Mouse (Mus musculus): Measurements from ENCODE around the gene Nrf1. TPM values are rescaled to one million over a fixed set of nuclear protein-coding genes. Genes with fewer than 3 reads are reported as not detected.

Nrf1 gene
- 31.8 and 32.0 TPM in 2 replicates for polyA plus RNA-seq (2015; fragmentation: Nextera tagmentation; extraction: Ambion mirVana)

GRCm38 (mm10) chr6:30047271-30048162 lies at the start of gene Nrf1:
Nrf1 (plus strand) TSS chr6:30047988.
- H3K27ac ChIP-seq, result peak within 1 kb of the TSS; percentile 100
- H3K4me3 ChIP-seq (replicated peaks; ENCODE audit: low read depth, low read length), result peak within 1 kb of the TSS; percentile 94
- WGBS, result under 1% methylated on average over 74 of the region's 78 CpGs
- peak within 1 kb of the TSS; percentile 72 for H3K4me2 ChIP-seq (ENCODE audit: low read length)
- ATAC-seq (replicated peaks; ENCODE audit: low FRiP score, low read depth) (peak; percentile 95), DNase-seq (ENCODE audit: low spot score) (peak; percentile 93)
- H3K4me1 ChIP-seq (replicated peaks; ENCODE audit: insufficient read depth, low read length), result peaks cover 10% of the 10 kb centered on the region
- no peaks in the 10 kb centered on the region for H3K9me3 ChIP-seq (replicated peaks; ENCODE audit: low read length)
- H3K9ac ChIP-seq (ENCODE audit: low read depth, low read length), result peak within 1 kb of the TSS; percentile 97
- no peaks in the 10 kb centered on the region for H3K27me3 ChIP-seq (ENCODE audit: insufficient read depth, low read length)
- peak; percentile 42; the same call in 1 of the 2 replicates for TF ChIP-seq CTCF (IDR thresholded peaks at IDR 0.05; ENCODE audit: low read depth)
- no peaks in the 10 kb centered on the region for H3K36me3 ChIP-seq (ENCODE audit: insufficient read depth, low read length)

DNA sequence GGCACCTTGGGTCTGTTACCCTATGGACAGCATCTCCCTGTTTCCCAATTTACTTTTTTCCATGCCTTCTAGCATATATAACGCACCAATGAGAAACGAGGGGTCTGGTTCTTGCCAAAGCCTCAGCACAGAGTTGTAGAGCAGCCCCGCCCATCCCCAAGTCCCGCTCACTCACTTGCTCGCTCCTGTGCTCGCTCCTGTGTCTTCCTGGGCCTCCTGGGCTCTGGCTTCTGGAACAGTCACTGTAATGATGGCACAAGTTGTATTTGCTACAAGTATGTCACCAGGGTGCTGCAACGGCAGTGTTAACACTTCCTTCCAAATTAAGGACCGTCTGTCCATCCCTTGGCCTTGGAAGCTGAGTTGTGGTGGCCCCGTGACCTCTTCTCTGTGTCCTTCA lies 49.6 kb upstream of the Nrf1 start:
- no peaks in the 10 kb centered on the region for H3K27me3 ChIP-seq (ENCODE audit: insufficient read depth, low read length)
- ATAC-seq (replicated peaks; ENCODE audit: low FRiP score, low read depth), result no peak
- no peak for TF ChIP-seq CTCF (IDR thresholded peaks at IDR 0.05; ENCODE audit: low read depth)
- no peak overlapping the region for H3K9ac ChIP-seq (ENCODE audit: low read depth, low read length)
- H3K4me2 ChIP-seq (ENCODE audit: low read length), result no peak overlapping the region
- H3K27ac ChIP-seq, result no peak overlapping the region
- no peak for DNase-seq (ENCODE audit: low spot score)
- no peaks in the 10 kb centered on the region for H3K36me3 ChIP-seq (ENCODE audit: insufficient read depth, low read length)
- H3K4me1 ChIP-seq (replicated peaks; ENCODE audit: insufficient read depth, low read length), result no peaks in the 10 kb centered on the region
- H3K9me3 ChIP-seq (replicated peaks; ENCODE audit: low read length), result no peaks in the 10 kb centered on the region
- 63% methylated on average over 9 of the region's 9 CpGs for WGBS
- H3K4me3 ChIP-seq (replicated peaks; ENCODE audit: low read depth, low read length), result no peak overlapping the region

DNA sequence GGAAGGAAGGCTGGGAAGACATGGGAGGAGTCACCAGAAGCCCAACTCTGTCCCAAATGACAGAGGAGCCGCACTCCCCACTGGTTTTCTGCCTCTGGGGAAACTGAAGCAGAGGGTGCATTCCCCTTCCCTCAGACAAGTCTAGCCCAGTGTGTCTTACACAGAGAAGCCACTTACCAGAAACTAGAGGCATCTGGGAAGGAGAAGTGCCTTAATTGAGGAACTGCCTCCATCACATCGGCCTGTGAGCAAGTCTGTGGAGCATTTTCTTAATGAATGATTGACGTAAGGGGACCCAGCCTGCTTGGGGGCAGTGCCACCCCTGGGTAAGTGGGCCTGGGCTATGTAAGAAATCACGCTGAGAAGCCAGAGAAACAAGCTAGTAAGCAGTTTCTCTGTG lies 49.0 kb upstream of the Nrf1 start:
- 55% methylated on average over 4 of the region's 4 CpGs for WGBS
- TF ChIP-seq CTCF (IDR thresholded peaks at IDR 0.05; ENCODE audit: low read depth), result no peak
- H3K9ac ChIP-seq (ENCODE audit: low read depth, low read length), result no peak overlapping the region
- no peaks in the 10 kb centered on the region for H3K36me3 ChIP-seq (ENCODE audit: insufficient read depth, low read length)
- DNase-seq (ENCODE audit: low spot score), result no peak
- H3K4me1 ChIP-seq (replicated peaks; ENCODE audit: insufficient read depth, low read length), result no peaks in the 10 kb centered on the region
- no peak for ATAC-seq (replicated peaks; ENCODE audit: low FRiP score, low read depth)
- no peaks in the 10 kb centered on the region for H3K27me3 ChIP-seq (ENCODE audit: insufficient read depth, low read length)
- no peak overlapping the region for H3K4me3 ChIP-seq (replicated peaks; ENCODE audit: low read depth, low read length)
- no peaks in the 10 kb centered on the region for H3K9me3 ChIP-seq (replicated peaks; ENCODE audit: low read length)
- no peak overlapping the region for H3K4me2 ChIP-seq (ENCODE audit: low read length)
- H3K27ac ChIP-seq, result no peak overlapping the region

GRCm38 (mm10) chr6:30002628-30003027 lies 45.2 kb upstream of the Nrf1 start:
- TF ChIP-seq CTCF (IDR thresholded peaks at IDR 0.05; ENCODE audit: low read depth), result no peak
- DNase-seq (ENCODE audit: low spot score) (no peak), ATAC-seq (replicated peaks; ENCODE audit: low FRiP score, low read depth) (no peak)
- WGBS, result 78% methylated on average over 9 of the region's 9 CpGs
- Histone ChIP-seq H3K27ac (no peak overlapping the region), H3K27me3 (ENCODE audit: insufficient read depth, low read length) (no peaks in the 10 kb centered on the region), H3K4me3 (replicated peaks; ENCODE audit: low read depth, low read length) (no peak overlapping the region), H3K36me3 (ENCODE audit: insufficient read depth, low read length) (no peaks in the 10 kb centered on the region), H3K4me1 (replicated peaks; ENCODE audit: insufficient read depth, low read length) (no peaks in the 10 kb centered on the region), H3K9me3 (replicated peaks; ENCODE audit: low read length) (no peaks in the 10 kb centered on the region), H3K4me2 (ENCODE audit: low read length) (no peak overlapping the region), H3K9ac (ENCODE audit: low read depth, low read length) (no peak overlapping the region)

GRCm38 (mm10) chr6:30005851-30006250 lies 41.9 kb upstream of the Nrf1 start:
- no peak for TF ChIP-seq CTCF (IDR thresholded peaks at IDR 0.05; ENCODE audit: low read depth)
- H3K36me3 ChIP-seq (ENCODE audit: insufficient read depth, low read length), result no peaks in the 10 kb centered on the region
- ATAC-seq (replicated peaks; ENCODE audit: low FRiP score, low read depth) (no peak), DNase-seq (ENCODE audit: low spot score) (no peak)
- no peak overlapping the region for H3K4me3 ChIP-seq (replicated peaks; ENCODE audit: low read depth, low read length)
- no peaks in the 10 kb centered on the region for H3K9me3 ChIP-seq (replicated peaks; ENCODE audit: low read length)
- no peak overlapping the region for H3K9ac ChIP-seq (ENCODE audit: low read depth, low read length)
- WGBS, result 100% methylated on average over 1 of the region's 1 CpGs
- no peaks in the 10 kb centered on the region for H3K4me1 ChIP-seq (replicated peaks; ENCODE audit: insufficient read depth, low read length)
- no peak overlapping the region for H3K4me2 ChIP-seq (ENCODE audit: low read length)
- H3K27me3 ChIP-seq (ENCODE audit: insufficient read depth, low read length), result no peaks in the 10 kb centered on the region
- no peak overlapping the region for H3K27ac ChIP-seq

DNA sequence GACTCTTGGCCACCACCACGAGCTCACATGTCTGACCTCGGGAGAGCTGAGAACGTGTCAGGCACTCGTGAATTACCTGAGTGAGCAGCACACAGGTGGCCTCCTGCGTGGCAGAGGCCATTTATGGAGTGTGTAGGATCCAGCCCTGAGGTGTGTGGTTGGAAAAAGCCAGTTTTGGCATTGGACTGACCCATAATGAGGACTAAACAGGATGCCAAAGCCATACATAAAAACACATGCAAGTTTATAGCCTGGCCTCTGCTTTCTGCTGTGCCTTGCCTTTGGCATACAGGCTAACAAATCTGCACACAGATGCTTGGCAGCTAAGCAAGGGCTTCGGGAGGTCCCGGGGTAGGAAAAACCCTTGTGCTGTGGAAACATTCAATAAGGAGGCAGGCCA lies 38.6 kb upstream of the Nrf1 start:
- no peak overlapping the region for H3K9ac ChIP-seq (ENCODE audit: low read depth, low read length)
- no peak overlapping the region for H3K27ac ChIP-seq
- no peak for ATAC-seq (replicated peaks; ENCODE audit: low FRiP score, low read depth)
- no peak for DNase-seq (ENCODE audit: low spot score)
- no peaks in the 10 kb centered on the region for H3K4me1 ChIP-seq (replicated peaks; ENCODE audit: insufficient read depth, low read length)
- no peak overlapping the region for H3K4me3 ChIP-seq (replicated peaks; ENCODE audit: low read depth, low read length)
- H3K9me3 ChIP-seq (replicated peaks; ENCODE audit: low read length), result no peaks in the 10 kb centered on the region
- H3K4me2 ChIP-seq (ENCODE audit: low read length), result no peak overlapping the region
- no peaks in the 10 kb centered on the region for H3K27me3 ChIP-seq (ENCODE audit: insufficient read depth, low read length)
- WGBS, result 68% methylated on average over 7 of the region's 7 CpGs
- H3K36me3 ChIP-seq (ENCODE audit: insufficient read depth, low read length), result no peaks in the 10 kb centered on the region
- no peak for TF ChIP-seq CTCF (IDR thresholded peaks at IDR 0.05; ENCODE audit: low read depth)

Data from kidney, postnatal 0 days (tissue).